Mouse (Mus musculus) midbrain, embryonic 12.5 days (tissue): ENCODE measurements around the gene Tcte2. TPM values are rescaled to one million over a fixed set of nuclear protein-coding genes. Genes with fewer than 3 reads are reported as not detected.
A peak's percentile ranks its signal among the peaks of the same experiment; 100 is the strongest.

Experiments used
- ATAC-seq: fragments of 200-750 bp; cut with Nextera tagmentation; 2 replicates; pipeline ENCODE4 v1.8.0; 2017; ENCODE audit warnings: low read depth, moderate TSS enrichment, moderate library complexity; ENCODE audit not compliant: low FRiP score
- H3K27ac ChIP-seq: fragments of 300-500 bp; sonication (generic); replicated peaks from 2 replicates; pipeline ENCODE4 v1.5.1; 2016; ENCODE audit warnings: mild to moderate bottlenecking
- H3K27me3 ChIP-seq: fragments of 300-500 bp; sonication (generic); 2 replicates; pipeline ENCODE4 v1.6.1; 2016; ENCODE audit warnings: mild to moderate bottlenecking
- H3K36me3 ChIP-seq: fragments of 300-500 bp; sonication (generic); 2 replicates; pipeline ENCODE4 v1.6.1; 2016
- H3K4me1 ChIP-seq: fragments of 300-500 bp; sonication (generic); 2 replicates; pipeline ENCODE4 v1.6.1; 2016
- H3K4me2 ChIP-seq: fragments of 300-500 bp; sonication (generic); replicated peaks from 2 replicates; pipeline ENCODE4 v1.6.1; 2016; ENCODE audit warnings: mild to moderate bottlenecking, moderate library complexity
- H3K4me3 ChIP-seq: fragments of 300-500 bp; sonication (generic); 2 replicates; pipeline ENCODE4 v1.5.1; 2016; ENCODE audit warnings: mild to moderate bottlenecking
- H3K9ac ChIP-seq: fragments of 300-500 bp; sonication (generic); replicated peaks from 2 replicates; pipeline ENCODE4 v1.6.1; 2016; ENCODE audit warnings: mild to moderate bottlenecking, moderate library complexity
- H3K9me3 ChIP-seq: fragments of 300-500 bp; sonication (generic); 2 replicates; pipeline ENCODE4 v1.6.1; 2016; ENCODE audit warnings: mild to moderate bottlenecking
- WGBS: fragments of 180-500 bp; shearing (Covaris S2); methylation state at CpG from one replicate; pipeline ENCODE4 v1.1.7; 2016; 5-methylcytosine and 5-hydroxymethylcytosine counted together
- polyA plus RNA-seq: library from polyadenylated mRNA; unstranded; fragments of >200 nt; fragmentation: Nextera tagmentation; extraction: Ambion mirVana; gene quantifications from 2 replicates; pipeline ENCODE4 v1.2.1, GENCODE M21; 2016

Tcte2 gene
- polyA plus RNA-seq, 1 experiment from 2014 or later = 16.6 TPM

DNA sequence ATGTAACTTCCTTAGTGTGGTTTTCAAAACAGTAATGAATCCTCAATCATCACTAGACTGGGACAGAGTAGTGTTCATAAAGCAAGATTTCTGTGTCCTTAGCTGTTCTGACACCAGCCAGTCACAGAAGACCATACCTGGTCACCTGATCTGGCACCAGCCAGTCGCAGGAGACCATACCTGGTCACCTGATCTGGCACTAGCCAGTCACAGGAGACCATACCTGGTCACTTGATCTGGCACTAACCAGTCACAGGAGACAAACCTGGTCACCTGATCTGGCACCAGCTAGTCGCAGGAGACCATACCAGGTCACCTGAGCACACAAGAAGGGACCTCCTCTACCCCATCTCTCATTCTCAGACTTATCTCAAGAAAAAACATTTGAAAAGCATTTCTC is 66.4 kb downstream of the Tcte2 start:
- H3K9ac ChIP-seq = no peak overlapping the region
- WGBS = 95% methylated on average over 2 of the region's 2 CpGs
- ATAC-seq = no peak

DNA sequence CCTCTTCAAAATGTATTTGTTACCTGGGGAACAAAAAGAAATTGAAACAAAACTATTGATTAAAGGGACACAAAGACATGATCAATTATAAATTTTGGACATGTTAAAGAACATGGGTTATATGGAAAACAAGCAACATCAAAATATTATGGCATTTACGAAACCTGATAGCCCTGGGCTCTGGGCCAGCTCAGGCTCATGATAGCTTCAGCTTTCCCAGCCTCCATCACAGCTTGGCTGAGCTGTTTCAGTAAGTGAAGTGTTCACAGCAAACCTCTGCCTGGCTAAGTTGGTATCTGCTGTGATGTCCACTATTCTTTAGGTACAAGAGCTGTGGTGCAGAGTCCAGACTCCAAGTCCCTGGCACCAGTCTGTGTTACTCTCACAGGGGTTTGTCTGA is 67.4 kb downstream of the Tcte2 start:
- 91% methylated on average over 1 of the region's 1 CpGs for WGBS

More for the DNA sequence above, 66.4 kb downstream of the Tcte2 start:
- Histone ChIP-seq H3K4me2 (no peak overlapping the region), H3K9me3 (no peaks in the 10 kb centered on the region), H3K36me3 (no peaks in the 10 kb centered on the region), H3K4me3 (no peak overlapping the region), H3K27ac (no peak overlapping the region), H3K4me1 (peaks cover 6% of the 10 kb centered on the region; the same call in 1 of the 2 replicates), H3K27me3 (no peaks in the 10 kb centered on the region)

DNA sequence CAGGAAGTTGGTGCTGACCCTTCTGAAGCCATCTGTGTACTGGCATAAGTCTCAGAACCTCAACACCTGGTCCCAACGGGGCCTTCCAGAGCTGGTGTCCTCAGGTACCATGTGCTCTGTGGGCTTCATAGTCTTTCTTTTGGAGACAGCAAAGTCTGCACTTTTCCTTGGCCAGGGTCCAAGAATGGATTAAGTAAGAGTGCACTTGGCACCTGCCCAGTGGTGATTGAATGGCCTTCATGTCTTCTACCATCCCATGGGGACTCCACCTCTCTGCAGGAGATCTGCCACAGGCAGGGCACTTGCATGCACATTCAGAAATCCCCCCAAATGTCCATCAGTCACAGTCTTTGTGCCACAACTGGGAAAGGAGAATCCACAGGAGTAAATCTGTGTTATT is 74.0 kb downstream of the Tcte2 start:
- H3K4me1 ChIP-seq = peaks cover 21% of the 10 kb centered on the region
- no peak overlapping the region for H3K9ac ChIP-seq

More for the DNA sequence above, 67.4 kb downstream of the Tcte2 start:
- no peak overlapping the region for H3K27ac ChIP-seq
- H3K4me3 ChIP-seq = no peak overlapping the region
- no peak overlapping the region for H3K9ac ChIP-seq
- H3K27me3 ChIP-seq = no peaks in the 10 kb centered on the region
- no peaks in the 10 kb centered on the region for H3K36me3 ChIP-seq
- no peaks in the 10 kb centered on the region for H3K4me1 ChIP-seq
- H3K9me3 ChIP-seq = no peaks in the 10 kb centered on the region
- no peak for ATAC-seq
- no peak overlapping the region for H3K4me2 ChIP-seq

GRCm38 (mm10) chr17:13687086-13687485 is 74.5 kb downstream of the Tcte2 start:
- no peak overlapping the region for H3K4me3 ChIP-seq
- H3K27ac ChIP-seq = no peak overlapping the region
- WGBS = 45% methylated on average over 4 of the region's 4 CpGs
- no peak overlapping the region for H3K9ac ChIP-seq
- peaks cover 27% of the 10 kb centered on the region for H3K4me1 ChIP-seq
- H3K27me3 ChIP-seq = no peaks in the 10 kb centered on the region
- no peaks in the 10 kb centered on the region for H3K9me3 ChIP-seq
- no peak overlapping the region for H3K4me2 ChIP-seq
- ATAC-seq = no peak
- H3K36me3 ChIP-seq = no peaks in the 10 kb centered on the region

More for the DNA sequence above, 74.0 kb downstream of the Tcte2 start:
- Histone ChIP-seq H3K4me2 (no peak overlapping the region), H3K27me3 (no peaks in the 10 kb centered on the region), H3K27ac (no peak overlapping the region), H3K4me3 (no peak overlapping the region), H3K9me3 (no peaks in the 10 kb centered on the region), H3K36me3 (no peaks in the 10 kb centered on the region)
- no peak for ATAC-seq
- 73% methylated on average over 1 of the region's 1 CpGs for WGBS

DNA sequence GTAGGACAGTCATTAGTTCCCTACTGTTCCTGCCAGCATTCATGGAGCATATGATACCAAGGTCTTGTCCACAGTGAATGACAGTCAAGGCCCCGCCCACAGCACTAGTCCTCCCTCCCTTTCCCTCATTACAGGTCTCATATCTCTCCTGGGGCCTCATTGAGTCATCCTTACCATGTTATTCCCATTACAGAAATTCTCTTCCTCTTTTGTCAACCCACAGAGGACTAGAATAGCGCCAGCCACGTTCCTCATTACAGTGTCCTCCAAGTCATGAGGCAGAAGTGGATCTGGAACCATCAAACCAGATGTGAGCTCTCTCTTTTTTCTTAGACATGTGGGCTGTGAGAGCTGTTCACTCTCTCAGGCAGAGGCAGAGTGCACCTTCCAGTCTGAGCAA is 76.0 kb downstream of the Tcte2 start:
- H3K27ac ChIP-seq = no peak overlapping the region
- H3K4me3 ChIP-seq = no peak overlapping the region
- 85% methylated on average over 3 of the region's 3 CpGs for WGBS
- no peak overlapping the region for H3K4me2 ChIP-seq
- no peaks in the 10 kb centered on the region for H3K27me3 ChIP-seq
- no peak overlapping the region for H3K9ac ChIP-seq
- H3K4me1 ChIP-seq = peaks cover 29% of the 10 kb centered on the region
- H3K9me3 ChIP-seq = no peaks in the 10 kb centered on the region
- no peak for ATAC-seq
- H3K36me3 ChIP-seq = no peaks in the 10 kb centered on the region

GRCm38 (mm10) chr17:13684256-13684655 is 77.4 kb downstream of the Tcte2 start:
- H3K4me3 ChIP-seq = no peak overlapping the region
- ATAC-seq = no peak
- H3K4me2 ChIP-seq = no peak overlapping the region
- H3K27ac ChIP-seq = peak overlapping the region; percentile 58; the same call in 1 of the 2 replicates
- no peaks in the 10 kb centered on the region for H3K36me3 ChIP-seq
- no peaks in the 10 kb centered on the region for H3K27me3 ChIP-seq
- no peak overlapping the region for H3K9ac ChIP-seq
- 51% methylated on average over 7 of the region's 7 CpGs for WGBS
- H3K4me1 ChIP-seq = peaks cover 38% of the 10 kb centered on the region
- no peaks in the 10 kb centered on the region for H3K9me3 ChIP-seq

DNA sequence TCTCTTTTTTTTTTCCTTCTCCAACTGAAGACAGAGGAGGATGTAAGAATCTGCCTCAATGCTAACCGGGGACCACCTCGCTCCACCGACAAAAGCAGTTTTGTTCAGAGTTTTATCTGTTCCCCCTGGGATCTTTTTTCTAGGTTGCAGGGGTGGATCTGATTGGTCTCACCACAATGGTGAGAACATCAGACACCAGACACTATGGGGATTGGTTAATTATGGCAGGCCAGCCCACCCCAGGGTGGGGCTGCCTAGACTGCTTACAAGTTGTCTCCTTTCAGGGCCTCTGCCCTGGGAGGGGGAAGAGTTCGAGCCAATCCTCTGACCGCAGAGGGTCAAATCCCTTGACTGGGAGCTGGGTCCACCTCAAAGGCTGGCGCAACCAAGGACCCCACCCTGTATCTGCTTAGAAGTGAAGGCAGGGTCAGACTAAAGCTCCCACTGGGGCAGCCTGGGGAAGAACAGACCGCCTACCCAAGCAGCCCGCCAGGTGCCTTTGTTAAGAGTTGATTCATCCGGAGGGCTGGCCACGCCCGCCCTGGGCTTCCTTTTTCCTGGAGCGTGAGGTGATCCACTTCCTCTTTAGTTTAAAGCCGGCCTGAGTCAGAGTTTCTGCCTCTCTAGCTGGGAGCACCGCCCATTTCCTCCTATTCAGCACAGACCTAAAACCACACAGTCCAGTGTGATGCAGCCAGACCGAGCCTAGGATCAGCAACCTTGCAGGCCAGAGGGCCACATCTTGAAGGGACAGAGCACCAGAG is 78.0 kb downstream of the Tcte2 start:
- Histone ChIP-seq H3K36me3 (no peaks in the 10 kb centered on the region), H3K27me3 (no peaks in the 10 kb centered on the region), H3K4me2 (peak overlapping the region; percentile 37), H3K27ac (peak overlapping the region; percentile 72), H3K4me3 (peak overlapping the region; percentile 19), H3K9ac (peak overlapping the region; percentile 34; the same call in 1 of the 2 replicates), H3K9me3 (no peaks in the 10 kb centered on the region), H3K4me1 (peaks cover 38% of the 10 kb centered on the region)
- ATAC-seq = peak; percentile 78
- 6% methylated on average over 15 of the region's 15 CpGs for WGBS

DNA sequence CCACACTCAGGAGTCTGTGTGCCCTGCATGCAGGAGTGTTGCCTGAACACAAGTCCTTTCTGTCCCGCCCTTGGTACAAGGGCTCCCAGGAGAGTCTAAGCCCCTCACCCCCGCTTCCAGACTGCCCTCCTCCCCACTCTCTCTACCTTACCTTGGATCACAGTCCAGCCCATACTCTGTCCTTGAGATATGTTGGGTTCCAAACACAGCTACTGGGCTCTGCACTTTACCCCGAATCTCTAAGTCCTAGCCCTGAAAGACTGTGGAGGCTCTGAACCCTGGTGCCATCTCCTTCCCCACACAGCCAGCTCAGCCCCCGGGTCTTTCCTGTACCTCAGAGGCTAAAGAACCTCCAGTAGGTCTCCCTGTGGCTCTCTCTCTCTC is 78.6 kb downstream of the Tcte2 start:
- Histone ChIP-seq H3K27me3 (no peaks in the 10 kb centered on the region), H3K36me3 (no peaks in the 10 kb centered on the region), H3K27ac (peak overlapping the region; percentile 72), H3K4me3 (peak overlapping the region; percentile 19), H3K4me2 (peak overlapping the region; percentile 37), H3K9ac (peak overlapping the region; percentile 34), H3K9me3 (no peaks in the 10 kb centered on the region), H3K4me1 (peaks cover 41% of the 10 kb centered on the region)
- no peak for ATAC-seq
- WGBS = 7% methylated on average over 4 of the region's 4 CpGs

DNA sequence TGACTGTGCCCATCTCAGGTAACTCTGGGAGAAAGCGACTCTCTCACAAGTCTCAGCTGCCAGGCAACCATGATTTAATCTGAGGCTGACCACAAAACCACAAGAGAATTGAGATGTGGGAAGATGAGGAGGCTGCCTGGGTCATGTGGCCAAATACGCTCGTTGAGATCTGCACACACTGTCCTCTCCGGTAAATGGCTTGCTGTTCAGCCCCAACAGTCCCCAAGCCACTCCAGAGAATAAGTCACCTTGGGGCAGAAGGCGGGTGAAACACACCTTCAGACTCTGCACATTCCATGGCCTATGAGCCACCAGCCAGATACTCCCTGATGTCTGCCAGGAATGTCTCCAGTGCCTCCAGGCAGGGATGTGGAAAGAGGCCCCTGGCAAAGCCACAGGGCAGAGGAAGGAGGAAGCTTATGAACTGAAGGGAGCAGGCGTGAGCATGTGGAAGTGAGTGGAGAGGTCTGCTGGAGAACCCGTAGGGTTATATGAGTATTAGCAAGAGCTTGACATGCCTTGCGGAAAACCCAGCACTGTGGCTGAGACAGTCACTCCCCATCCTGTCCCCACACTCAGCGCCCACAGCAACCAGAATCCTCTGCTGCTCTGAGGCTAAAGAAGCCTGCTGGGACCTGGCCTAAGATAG is 79.1 kb downstream of the Tcte2 start:
- H3K9me3 ChIP-seq = no peaks in the 10 kb centered on the region
- peak overlapping the region; percentile 37 for H3K4me2 ChIP-seq
- H3K27me3 ChIP-seq = no peaks in the 10 kb centered on the region
- H3K4me1 ChIP-seq = peaks cover 44% of the 10 kb centered on the region
- ATAC-seq = no peak
- no peaks in the 10 kb centered on the region for H3K36me3 ChIP-seq
- 56% methylated on average over 9 of the region's 9 CpGs for WGBS
- peak overlapping the region; percentile 19 for H3K4me3 ChIP-seq
- H3K27ac ChIP-seq = peak overlapping the region; percentile 72
- H3K9ac ChIP-seq = peak overlapping the region; percentile 34

GRCm38 (mm10) chr17:13681686-13682085 is 79.9 kb downstream of the Tcte2 start:
- no peak overlapping the region for H3K27ac ChIP-seq
- no peak for ATAC-seq
- H3K9me3 ChIP-seq = no peaks in the 10 kb centered on the region
- H3K4me1 ChIP-seq = peaks cover 44% of the 10 kb centered on the region
- no peak overlapping the region for H3K4me3 ChIP-seq
- H3K4me2 ChIP-seq = no peak overlapping the region
- no peaks in the 10 kb centered on the region for H3K27me3 ChIP-seq
- no peaks in the 10 kb centered on the region for H3K36me3 ChIP-seq
- no peak overlapping the region for H3K9ac ChIP-seq
- 79% methylated on average over 4 of the region's 6 CpGs for WGBS

DNA sequence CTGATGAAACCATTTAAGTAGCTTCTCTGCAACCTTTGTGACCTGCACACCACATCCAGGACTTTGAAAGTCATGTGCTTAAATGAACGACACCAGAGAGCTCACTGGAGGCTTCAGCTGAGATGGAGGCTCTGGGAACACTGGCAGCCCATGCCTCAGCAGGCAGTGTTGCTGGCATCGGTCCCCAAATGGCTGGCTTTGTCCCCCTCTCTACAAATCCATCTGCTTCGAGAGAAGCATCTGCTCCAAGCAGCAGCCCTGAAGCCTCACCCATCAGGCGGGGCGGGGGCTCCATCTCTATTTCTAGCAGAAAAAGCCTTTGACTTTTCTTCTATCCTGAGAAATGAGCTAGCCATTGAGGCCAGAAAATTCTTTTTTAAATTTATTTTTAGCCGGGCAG is 80.5 kb downstream of the Tcte2 start:
- ATAC-seq = no peak
- Histone ChIP-seq H3K36me3 (no peaks in the 10 kb centered on the region), H3K4me3 (no peak overlapping the region), H3K27me3 (no peaks in the 10 kb centered on the region), H3K4me2 (no peak overlapping the region), H3K9ac (no peak overlapping the region), H3K27ac (no peak overlapping the region), H3K4me1 (peaks cover 44% of the 10 kb centered on the region), H3K9me3 (no peaks in the 10 kb centered on the region)
- 88% methylated on average over 6 of the region's 6 CpGs for WGBS

DNA sequence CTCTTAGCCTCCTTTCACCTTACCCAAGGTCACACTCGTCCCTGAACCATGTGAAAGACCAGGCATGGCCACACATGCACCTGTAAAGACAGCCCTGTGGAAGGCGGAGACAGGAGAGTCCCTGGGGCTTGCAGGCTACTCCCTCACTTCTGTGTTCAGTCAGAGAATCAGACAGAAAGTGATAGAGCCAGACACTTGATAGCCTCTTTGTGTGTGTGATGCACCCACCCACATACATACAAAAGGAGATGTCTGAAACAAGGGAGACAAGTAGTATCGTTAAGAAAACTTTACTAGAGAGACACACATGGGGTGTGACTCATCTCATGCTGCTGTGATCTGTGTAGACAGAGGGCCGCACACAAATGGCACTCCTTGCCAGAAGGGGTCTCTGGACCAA is 81.3 kb downstream of the Tcte2 start:
- H3K4me3 ChIP-seq = no peak overlapping the region
- no peak overlapping the region for H3K4me2 ChIP-seq
- H3K27me3 ChIP-seq = no peaks in the 10 kb centered on the region
- no peak for ATAC-seq
- no peaks in the 10 kb centered on the region for H3K36me3 ChIP-seq
- H3K9ac ChIP-seq = no peak overlapping the region
- H3K4me1 ChIP-seq = peaks cover 49% of the 10 kb centered on the region
- no peaks in the 10 kb centered on the region for H3K9me3 ChIP-seq
- H3K27ac ChIP-seq = no peak overlapping the region
- 84% methylated on average over 4 of the region's 4 CpGs for WGBS
